Mouse (Mus musculus): ENCODE measurements around the gene Glg1. TPM values are rescaled to one million over a fixed set of nuclear protein-coding genes. Genes with fewer than 3 reads are reported as not detected.
A peak's percentile ranks its signal among the peaks of the same experiment; 100 is the strongest.

The Glg1 gene
- total and polyA plus RNA-seq, 3 experiments: 15.9 to 37.2 (median 34.3) TPM

DNA sequence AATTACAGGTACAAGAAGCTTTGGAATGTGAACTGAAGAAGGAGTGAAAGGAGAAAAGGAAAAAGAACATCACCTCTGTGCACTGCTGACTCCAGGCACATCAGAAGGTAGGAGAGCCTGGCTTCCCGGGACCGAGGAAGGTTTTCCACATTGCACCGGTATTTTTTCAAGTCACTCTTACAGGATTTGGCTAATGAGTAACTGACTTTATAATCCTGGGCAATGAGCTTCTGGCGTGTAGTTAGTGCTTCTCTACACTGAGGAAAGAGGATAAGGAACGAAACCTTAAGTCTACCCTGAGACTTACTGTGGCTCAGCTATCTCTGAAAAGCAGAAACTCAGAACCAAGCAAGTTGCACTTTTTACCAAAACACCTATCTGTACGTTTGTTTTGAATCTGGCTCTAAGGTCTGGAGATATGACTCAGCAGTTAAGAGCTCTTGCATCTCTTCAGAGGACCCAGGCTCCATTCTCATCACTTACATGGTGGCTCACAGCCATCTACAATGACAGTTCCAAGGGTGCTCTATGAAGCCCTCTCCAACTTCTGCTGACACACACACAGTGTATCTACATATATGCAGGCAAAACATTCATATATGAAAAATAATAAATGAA is 70.3 kb downstream of the Glg1 start:
- Histone ChIP-seq H3K4me1 (ENCODE audit: control insufficient read depth in 1 of 2, insufficient read depth in 2 of 2, low read length in 2 of 2) (peaks cover 11 to 17% of the 10 kb centered on the region in 2 experiments), H3K36me3 (ENCODE audit: control insufficient read depth in 1 of 2, insufficient read depth in 2 of 2, low read length in 2 of 2) (peaks cover 6 to 33% of the 10 kb centered on the region in 2 experiments), H3K27ac (ENCODE audit: control insufficient read depth, low read depth, low read length) (peak overlapping the region; percentile 62), H3K79me2 (ENCODE audit: control insufficient read depth, insufficient read depth, low read length, poor library complexity) (no peaks in the 10 kb centered on the region), H3K9me3 (replicated peaks; ENCODE audit: insufficient read depth, low read length) (no peaks in the 10 kb centered on the region), H3K27me3 (ENCODE audit: control insufficient read depth in 1 of 2, insufficient read depth in 2 of 2, low read length in 2 of 2) (no peaks in the 10 kb centered on the region), H3K4me3 (ENCODE audit: control insufficient read depth in 1 of 2, insufficient read depth in 1 of 2, low read depth in 2 of 2, low read length in 2 of 2) (no peak overlapping the region), H3K9ac (ENCODE audit: control insufficient read depth, low read depth, low read length, poor library complexity, severe bottlenecking) (0 out of 2 replicates have a peak overlapping the region, but pooled peaks have one; percentile 19)
- TF ChIP-seq SIN3A (IDR thresholded peaks at IDR 0.05; ENCODE audit: low read length) (peak; percentile 70), ETS1 (IDR thresholded peaks at IDR 0.05; ENCODE audit: low read depth, low read length) (peak; percentile 77), JUND (IDR thresholded peaks at IDR 0.05; ENCODE audit: low read depth, low read length) (no peak), POLR2AphosphoS2 (IDR thresholded peaks at IDR 0.05; ENCODE audit: low read length) (no peak), GABPA (IDR thresholded peaks at IDR 0.05; ENCODE audit: low read depth, low read length) (peak; percentile 88), RCOR1 (IDR thresholded peaks at IDR 0.05; ENCODE audit: low read depth, low read length) (peak; percentile 86), CTCF (IDR thresholded peaks at IDR 0.05 in 2 of 3, conservative IDR thresholded peaks at IDR 0.05 in 1 of 3; ENCODE audit: control insufficient read depth in 1 of 3, insufficient read depth in 1 of 3, low read depth in 2 of 3, low read length in 3 of 3, poor library complexity in 1 of 3, severe bottlenecking in 1 of 3) (no peak), MAFK (IDR thresholded peaks at IDR 0.05; ENCODE audit: borderline replicate concordance, low read depth, low read length) (peak; percentile 74; the same call in 1 of the 2 replicates), EP300 (IDR thresholded peaks at IDR 0.05; ENCODE audit: low read depth in 1 of 2, low read length in 2 of 2) (peak; percentile 82 to 85), RAD21 (IDR thresholded peaks at IDR 0.05; ENCODE audit: low read depth, low read length) (no peak), MAZ (IDR thresholded peaks at IDR 0.05; ENCODE audit: low read depth, low read length) (no peak), ZNF384 (IDR thresholded peaks at IDR 0.05; ENCODE audit: low read depth, low read length) (0 out of 2 replicates have a peak, but pooled peaks have one; percentile 19), GATA1 (IDR thresholded peaks at IDR 0.05; ENCODE audit: low read depth, low read length) (peak; percentile 80), ZMIZ1 (IDR thresholded peaks at IDR 0.05; ENCODE audit: low read depth, low read length) (no peak), MAX (IDR thresholded peaks at IDR 0.05; ENCODE audit: low read length) (0 out of 2 replicates have a peak, but pooled peaks have one; percentile 17), MYB (IDR thresholded peaks at IDR 0.05; ENCODE audit: low read depth, low read length) (0 out of 2 replicates have a peak, but pooled peaks have one; percentile 11), MXI1 (IDR thresholded peaks at IDR 0.05; ENCODE audit: low read depth, low read length) (peak; percentile 55; the same call in 1 of the 2 replicates), TBP (IDR thresholded peaks at IDR 0.05; ENCODE audit: low read depth, low read length) (peak; percentile 67), TCF12 (IDR thresholded peaks at IDR 0.05; ENCODE audit: low read depth, low read length) (peak; percentile 78), TAL1 (IDR thresholded peaks at IDR 0.05; ENCODE audit: low read length) (peak; percentile 73)
- peak; percentile 91 for DNase-seq (ENCODE audit: low read depth, low spot score)

DNA sequence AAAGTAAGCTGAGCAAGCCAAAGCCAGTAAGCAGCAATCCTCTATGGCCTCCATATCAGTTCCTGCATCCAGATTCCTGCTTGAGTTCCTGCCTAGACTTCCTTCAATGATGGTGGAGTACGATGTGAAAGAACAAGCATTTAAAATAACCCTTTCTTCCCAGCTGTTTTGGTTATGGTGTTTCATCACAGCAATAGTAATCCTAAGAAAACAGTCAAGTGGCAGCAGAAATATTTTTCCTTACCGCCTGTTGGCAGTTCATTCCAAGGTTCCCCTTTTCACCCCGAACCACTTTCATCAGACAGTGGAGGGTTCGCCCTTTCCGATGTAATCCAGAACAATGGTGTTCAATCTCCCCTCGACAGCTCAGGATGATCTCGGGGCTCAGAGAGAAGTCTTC is 71.5 kb downstream of the Glg1 start:
- no peaks in the 10 kb centered on the region for H3K79me2 ChIP-seq (ENCODE audit: control insufficient read depth, insufficient read depth, low read length, poor library complexity)
- H3K36me3 ChIP-seq (ENCODE audit: control insufficient read depth in 1 of 2, insufficient read depth in 2 of 2, low read length in 2 of 2): peaks cover 5 to 33% of the 10 kb centered on the region in 2 experiments
- H3K9ac ChIP-seq (ENCODE audit: control insufficient read depth, low read depth, low read length, poor library complexity, severe bottlenecking): no peak overlapping the region
- DNase-seq (ENCODE audit: low read depth, low spot score): no peak
- H3K4me1 ChIP-seq (ENCODE audit: control insufficient read depth in 1 of 2, insufficient read depth in 2 of 2, low read length in 2 of 2): peaks cover 11 to 17% of the 10 kb centered on the region in 2 experiments
- TF ChIP-seq CHD2 (IDR thresholded peaks at IDR 0.05; ENCODE audit: low read length) (no peak), SMC3 (IDR thresholded peaks at IDR 0.05; ENCODE audit: low read depth, low read length) (no peak), ZNF384 (IDR thresholded peaks at IDR 0.05; ENCODE audit: low read depth, low read length) (no peak)
- no peaks in the 10 kb centered on the region for H3K27me3 ChIP-seq (ENCODE audit: control insufficient read depth in 1 of 2, insufficient read depth in 2 of 2, low read length in 2 of 2)
- no peak overlapping the region for H3K27ac ChIP-seq (ENCODE audit: control insufficient read depth, low read depth, low read length)
- no peaks in the 10 kb centered on the region for H3K9me3 ChIP-seq (replicated peaks; ENCODE audit: insufficient read depth, low read length)
- no peak overlapping the region for H3K4me3 ChIP-seq (ENCODE audit: control insufficient read depth in 1 of 2, insufficient read depth in 1 of 2, low read depth in 2 of 2, low read length in 2 of 2)
